In genomic region chr10:82004822-82005221, GRCm38 (mm10) we compare ENCODE assay signal across 7 mouse cellular contexts. TPM values are rescaled to one million over a fixed set of nuclear protein-coding genes. Genes with fewer than 3 reads are reported as not detected.
DNase-seq lines count a peak whose midpoint lies in the region; ATAC-seq and TF ChIP-seq lines count a peak whose summit lies in the region.
"Not testable (repeated sequence)": the region's sequence is repeated elsewhere in the genome, so short reads cannot be mapped to it uniquely, and the experiment has no call there.

No protein-coding gene starts in this region.

- H3K4me1 ChIP-seq in E14TG2a.4 (replicated peaks; ENCODE audit: low read depth, low read length) = peaks cover 14% of the 10 kb centered on the region
- not testable (repeated sequence) for H3K4me1 ChIP-seq in liver, postnatal 0 days (ENCODE audit: insufficient read depth)

- H3K9ac ChIP-seq in liver, postnatal 0 days (replicated peaks) = not testable (repeated sequence)

- H3K9me3 ChIP-seq in E14TG2a.4 (ENCODE audit: low read length) = peaks cover 18% of the 10 kb centered on the region
- not testable (repeated sequence) for H3K9me3 ChIP-seq in liver, postnatal 0 days (ENCODE audit: low read length)

- TF ChIP-seq EP300 in liver, postnatal 0 days (IDR thresholded peaks at IDR 0.05; ENCODE audit: low read depth) = not testable (repeated sequence)

- WGBS in liver, postnatal 0 days (ENCODE audit: insufficient replicate concordance) = 44% methylated on average over 1 of the region's 2 CpGs

- peaks cover 16% of the 10 kb centered on the region for H3K36me3 ChIP-seq in E14TG2a.4 (ENCODE audit: insufficient read depth, low read length)
- H3K36me3 ChIP-seq in liver, postnatal 0 days (replicated peaks; ENCODE audit: insufficient read depth, low read length) = not testable (repeated sequence)

- TF ChIP-seq CTCF in E14TG2a.4 (conservative IDR thresholded peaks at IDR 0.05; ENCODE audit: low read length) = peak; percentile 57
- TF ChIP-seq CTCF in liver, postnatal 0 days (IDR thresholded peaks at IDR 0.05; ENCODE audit: low read depth) = peak; percentile 52

- not testable (repeated sequence) for H3K4me3 ChIP-seq in E14TG2a.4 (replicated peaks; ENCODE audit: low read length); liver, postnatal 0 days (ENCODE audit: low read depth, low read length)

- peak; percentile 43 for ATAC-seq in inflammation-experienced regulatory T-cells, adult 6 months
- not testable (repeated sequence) for ATAC-seq in liver, postnatal 0 days

- H3K27ac ChIP-seq in liver, postnatal 0 days (ENCODE audit: low read depth) = not testable (repeated sequence)

- H3K27me3 ChIP-seq in E14TG2a.4 (ENCODE audit: insufficient read depth, low read length); liver, postnatal 0 days (ENCODE audit: insufficient read depth, low read length): not testable (repeated sequence)

- DNase-seq in ZHBTc4 (ENCODE audit: low read depth, low spot score) = peak; percentile 88
- DNase-seq in embryo, embryonic 11 days = peak; percentile 21
- DNase-seq in liver, postnatal 0 days = peak; percentile 40
- DNase-seq in naive thymus-derived CD4-positive, alpha-beta T cell, adult 2 months (ENCODE audit: low read depth) = peak; percentile 76
- peak; percentile 46 for DNase-seq in testis, postnatal 10 days (ENCODE audit: low spot score)

- not testable (repeated sequence) for H3K4me2 ChIP-seq in liver, postnatal 0 days (ENCODE audit: low read depth, low read length)

RNA-seq across cellular contexts. Expression of gene Zfp873, which starts 43.1 kb away (rescaled TPM):
- 10 to 100 TPM; 11.8 to 17.0 (median 13.9) TPM for polyA plus RNA-seq in inflammation-experienced regulatory T-cells, adult 6 months (2017; shearing (Covaris generic))
- 1.7 and 1.9 TPM in 2 replicates for polyA plus RNA-seq in liver, postnatal 0 days (2015; fragmentation: Nextera tagmentation; extraction: Ambion mirVana)

Comparison
In these comparisons a context has a peak if more than half of its experiments do, and no peak if none do; other contexts are left out.
1. DNase-seq: peak in every context shown above with its lines; median percentile 88 in ZHBTc4; 76 in naive thymus-derived CD4-positive, alpha-beta T cell, adult 2 months; 46 in testis, postnatal 10 days; 40 in liver, postnatal 0 days; 21 in embryo, embryonic 11 days.